Mouse (Mus musculus): ENCODE data around the gene Cfap20.
"Not testable (repeated sequence)": the region's sequence is repeated elsewhere in the genome, so short reads cannot be mapped to it uniquely, and the experiment has no call there.

The Cfap20 gene

DNA sequence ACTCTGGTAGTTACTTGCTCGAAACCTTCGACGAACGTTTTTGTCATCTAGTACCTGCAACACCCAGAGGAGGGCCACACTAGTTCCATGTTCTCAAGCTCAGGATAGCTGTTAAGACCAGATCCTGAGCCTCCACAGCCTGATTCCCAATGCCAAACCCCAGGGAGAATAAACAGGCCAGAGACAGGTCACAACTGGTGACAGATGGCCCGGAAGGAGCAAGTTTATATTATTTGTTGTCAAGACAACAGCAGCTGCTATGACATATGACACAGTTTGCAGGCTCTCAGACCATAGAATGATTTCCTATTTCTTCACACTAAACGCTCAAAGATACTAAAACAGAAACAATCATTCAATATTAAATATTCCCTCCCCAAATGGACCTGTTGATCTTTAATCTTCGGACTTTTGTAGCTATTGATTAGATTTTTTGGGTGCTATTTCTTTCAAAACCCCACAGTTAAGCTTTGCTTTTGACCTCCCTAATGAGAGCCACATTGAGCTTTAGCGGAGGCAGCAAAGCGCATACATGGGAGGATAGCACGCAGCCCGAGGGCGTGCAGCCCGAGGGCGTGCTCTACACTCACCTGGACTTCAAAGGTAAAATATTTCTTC lies 12.4 kb downstream of the Cfap20 start:
- DNase-seq (ENCODE audit: low read depth, low spot score) = no peak

DNA sequence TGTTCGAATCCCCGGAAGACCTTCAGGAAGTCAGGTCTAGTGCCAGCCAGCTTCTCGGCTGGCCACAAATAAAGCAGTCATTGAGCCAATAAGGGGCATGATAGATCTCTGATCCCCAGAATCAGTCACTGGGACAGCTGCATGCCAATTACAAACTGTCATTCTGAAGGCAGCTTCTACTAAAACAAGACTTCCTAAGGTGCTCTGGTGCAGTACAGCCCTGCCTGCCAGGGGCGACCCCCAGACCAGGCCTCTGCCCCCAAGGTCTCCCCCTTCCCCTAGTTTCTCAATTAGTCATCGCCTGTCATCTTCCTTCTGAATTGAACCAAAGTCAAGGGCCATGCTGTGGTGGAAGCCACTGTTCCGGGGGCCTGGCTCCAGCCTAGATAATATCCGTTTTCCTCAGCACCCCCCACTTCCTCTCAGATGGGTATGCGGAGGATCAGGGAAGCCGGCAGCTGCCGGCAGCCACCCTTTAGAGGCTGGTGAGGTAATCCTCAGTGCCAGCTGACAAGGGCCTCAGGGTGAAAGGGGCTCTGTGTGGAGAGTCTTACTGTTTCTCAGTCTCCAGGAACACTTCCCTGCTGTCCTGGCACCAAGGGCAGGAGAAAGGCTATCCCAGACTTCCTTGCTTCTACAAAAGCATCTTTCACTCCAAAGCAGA lies 23.2 kb downstream of the Cfap20 start:
- DNase-seq (ENCODE audit: low read depth, low spot score) = no peak

DNA sequence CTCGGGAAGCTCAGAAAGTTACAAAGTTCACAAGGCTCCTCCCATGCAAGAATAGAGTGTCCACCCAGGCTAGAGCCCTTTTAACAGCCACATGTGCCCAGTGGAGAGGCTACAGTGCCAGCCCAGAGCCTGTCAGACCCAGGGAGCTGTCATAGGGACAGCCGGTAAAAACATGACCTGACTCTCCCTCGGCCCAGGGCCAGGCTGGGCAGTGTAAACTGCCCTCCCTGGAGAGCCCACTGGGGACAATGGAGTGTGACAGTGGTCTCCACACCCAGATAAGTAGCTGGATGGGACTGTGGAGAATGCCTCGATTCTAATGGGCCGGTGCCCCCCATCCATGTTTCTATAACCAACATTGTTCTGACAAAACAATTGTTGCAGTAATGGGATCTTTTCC lies 25.2 kb downstream of the Cfap20 start:
- no peak for DNase-seq (ENCODE audit: low read depth, low spot score)

GRCm38 (mm10) chr8:95401091-95401490 lies 33.6 kb downstream of the Cfap20 start:
- no peak for DNase-seq (ENCODE audit: low read depth, low spot score)

DNA sequence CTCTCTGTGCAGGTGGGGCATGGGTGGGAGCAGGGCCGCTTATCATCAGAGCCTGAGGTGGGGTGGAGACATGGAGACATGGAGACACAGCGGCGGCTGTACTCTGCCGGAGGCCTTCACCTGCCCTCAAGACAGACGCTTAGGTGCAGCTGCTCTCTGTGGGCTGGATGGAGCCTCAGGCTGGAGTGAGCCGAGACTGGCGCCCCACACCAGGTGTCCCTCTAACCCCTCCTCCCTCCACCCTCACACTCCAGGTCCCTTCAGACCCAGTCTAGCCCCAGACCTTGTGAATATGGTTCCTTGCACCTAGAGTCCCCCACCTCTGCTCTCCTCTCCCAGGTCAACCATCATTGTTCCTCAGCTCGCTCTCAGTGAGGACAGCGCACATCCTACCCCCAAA lies 35.5 kb downstream of the Cfap20 start:
- DNase-seq (ENCODE audit: low read depth, low spot score) = no peak

GRCm38 (mm10) chr8:95397201-95397600 lies 37.5 kb downstream of the Cfap20 start:
- DNase-seq (ENCODE audit: low read depth, low spot score) = no peak

GRCm38 (mm10) chr8:95396752-95397151 lies 37.9 kb downstream of the Cfap20 start:
- no peak for DNase-seq (ENCODE audit: low read depth, low spot score)

DNA sequence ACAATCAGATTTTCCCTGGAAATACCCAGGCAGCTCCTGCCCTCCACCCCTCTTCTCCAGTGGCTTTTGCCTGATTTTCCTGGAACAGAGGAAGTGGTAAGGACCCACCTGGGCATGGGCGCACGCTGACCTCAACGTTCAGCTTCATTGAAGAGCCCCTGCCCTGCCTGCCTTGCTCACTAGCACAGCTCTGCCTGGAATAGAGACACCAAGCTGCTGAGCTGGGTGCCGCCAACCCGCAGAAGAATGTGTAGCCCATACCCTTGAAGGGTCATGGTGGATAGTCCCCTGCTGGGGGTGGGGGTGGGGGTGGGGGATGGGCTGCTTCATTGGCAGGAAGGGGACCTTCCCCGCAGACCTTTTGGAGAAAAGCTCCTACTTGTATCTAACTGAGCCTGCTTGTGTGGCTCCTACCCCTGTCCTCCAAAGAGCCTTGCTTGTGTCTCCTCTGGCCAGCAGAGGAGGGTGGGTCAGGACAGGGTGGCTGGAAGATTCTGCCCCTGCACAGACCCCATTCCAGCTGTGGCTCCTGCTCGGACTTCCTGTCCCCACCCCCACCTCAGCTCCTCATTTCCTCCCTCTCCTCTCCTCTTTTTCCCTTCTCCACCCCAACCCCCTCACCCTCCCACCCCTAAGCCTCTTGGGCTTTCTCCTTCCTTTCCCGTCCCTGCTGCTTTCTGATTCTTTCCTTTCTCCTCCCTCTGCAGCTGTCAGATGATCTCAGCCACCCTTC lies 39.3 kb downstream of the Cfap20 start:
- no peak for DNase-seq (ENCODE audit: low read depth, low spot score)

- no peak for DNase-seq (ENCODE audit: low read depth, low spot score)
Measured at GRCm38 (mm10) chr8:95392604-95393003, 42.1 kb downstream of the Cfap20 start.

DNA sequence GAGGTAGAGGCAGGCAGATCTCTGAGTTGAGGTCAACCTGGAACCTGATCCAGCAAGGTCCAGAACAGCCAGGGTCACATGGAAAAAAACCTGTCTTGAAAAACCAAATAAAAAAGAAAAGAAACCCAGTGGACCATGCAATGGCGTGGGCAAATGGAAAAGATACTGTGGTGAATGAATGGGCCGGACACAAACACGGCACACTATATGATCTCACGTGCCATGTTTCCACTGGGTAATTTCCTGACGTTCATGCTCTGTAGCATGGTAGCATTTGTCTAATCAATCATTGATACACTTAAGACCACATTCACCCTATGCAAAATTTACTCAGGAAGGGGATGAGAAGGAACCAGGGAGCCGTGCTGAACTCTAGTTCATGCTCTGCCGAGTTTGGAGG lies 43.6 kb downstream of the Cfap20 start:
- DNase-seq (ENCODE audit: low read depth, low spot score) = no peak

- peak; percentile 46 for DNase-seq (ENCODE audit: low read depth, low spot score)
Measured at GRCm38 (mm10) chr8:95390312-95390711, 44.4 kb downstream of the Cfap20 start.

DNA sequence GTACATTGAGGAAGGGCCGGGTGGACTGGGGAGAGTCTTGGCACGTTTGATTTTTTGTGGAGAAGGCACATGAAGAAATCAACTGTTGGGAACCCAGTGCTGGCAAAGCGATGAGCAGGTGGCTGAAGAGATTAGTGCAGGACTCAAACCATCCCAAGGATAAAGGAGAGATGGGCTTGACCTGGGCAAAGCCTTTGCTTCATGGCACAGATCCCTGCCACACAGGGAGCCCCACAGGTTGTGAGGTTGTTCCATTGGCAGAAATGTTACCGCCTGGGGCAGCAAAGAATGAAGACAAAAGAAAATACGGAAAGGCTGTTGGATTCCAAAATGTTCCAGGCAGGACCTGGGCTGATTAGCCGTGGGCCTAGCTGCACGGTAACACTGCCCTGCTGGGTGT lies 46.7 kb downstream of the Cfap20 start:
- no peak for DNase-seq (ENCODE audit: low read depth, low spot score)

DNA sequence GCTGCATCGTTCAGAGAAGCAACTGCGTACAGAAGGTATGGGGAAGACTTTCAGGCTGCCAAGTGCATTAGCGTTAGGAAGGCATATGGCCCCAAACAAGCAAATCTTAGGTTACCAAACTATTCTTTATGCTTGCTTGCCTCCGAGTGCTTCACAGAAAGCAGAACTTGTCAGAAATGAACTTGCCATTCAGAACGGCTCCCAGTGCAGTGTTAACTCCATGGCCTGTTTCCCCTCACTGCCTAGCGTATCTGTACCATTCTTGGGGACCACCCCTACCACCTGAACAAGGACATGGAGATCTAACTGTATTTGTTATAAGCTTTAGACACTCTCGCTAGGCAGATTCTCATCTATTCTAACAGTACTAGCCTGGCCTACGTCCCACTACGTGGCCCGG lies 47.4 kb downstream of the Cfap20 start:
- no peak for DNase-seq (ENCODE audit: low read depth, low spot score)

GRCm38 (mm10) chr8:95386037-95386436 lies 48.6 kb downstream of the Cfap20 start:
- DNase-seq (ENCODE audit: low read depth, low spot score) = no peak

DNA sequence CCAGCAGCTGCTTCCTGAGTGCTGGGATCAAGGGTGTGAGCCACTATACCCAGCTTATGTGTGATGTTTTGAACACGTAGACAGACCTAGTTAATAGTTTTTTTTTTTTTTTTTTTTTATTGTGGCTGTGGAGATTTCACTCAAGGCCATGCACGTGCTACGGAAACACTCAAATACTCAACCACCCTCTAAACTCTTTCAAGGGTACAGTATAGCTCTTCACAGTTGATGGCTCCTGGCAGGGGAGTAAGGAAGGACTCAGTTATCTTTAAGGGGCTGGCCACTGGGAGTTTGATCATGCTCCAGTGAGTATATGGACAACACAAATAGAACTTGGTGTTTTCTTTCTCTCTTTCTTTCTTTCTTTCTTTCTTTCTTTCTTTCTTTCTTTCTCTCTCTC lies 50.2 kb downstream of the Cfap20 start:
- DNase-seq (ENCODE audit: low read depth, low spot score) = no peak

GRCm38 (mm10) chr8:95381595-95381994 lies 53.1 kb downstream of the Cfap20 start:
- no peak for DNase-seq (ENCODE audit: low read depth, low spot score)

DNA sequence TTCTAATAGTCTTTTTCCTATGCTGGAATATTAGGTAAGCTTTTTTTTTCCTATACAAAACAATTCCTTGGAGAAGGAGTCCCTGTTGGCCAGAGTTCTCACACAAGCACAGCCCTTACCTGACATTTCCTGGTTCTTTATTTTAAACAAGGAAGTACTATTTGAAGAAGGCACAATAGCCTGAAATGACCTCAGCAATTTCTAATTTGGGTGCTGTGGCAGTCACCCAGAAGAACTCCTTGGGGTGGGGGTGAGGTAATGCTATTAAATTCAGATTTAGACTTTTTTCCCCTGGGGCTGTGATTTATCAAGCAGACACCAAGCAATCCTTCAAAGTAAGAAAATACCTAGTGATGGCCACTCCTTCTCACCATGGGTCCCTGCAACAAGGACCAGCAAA lies 53.7 kb downstream of the Cfap20 start:
- no peak for DNase-seq (ENCODE audit: low read depth, low spot score)

DNA sequence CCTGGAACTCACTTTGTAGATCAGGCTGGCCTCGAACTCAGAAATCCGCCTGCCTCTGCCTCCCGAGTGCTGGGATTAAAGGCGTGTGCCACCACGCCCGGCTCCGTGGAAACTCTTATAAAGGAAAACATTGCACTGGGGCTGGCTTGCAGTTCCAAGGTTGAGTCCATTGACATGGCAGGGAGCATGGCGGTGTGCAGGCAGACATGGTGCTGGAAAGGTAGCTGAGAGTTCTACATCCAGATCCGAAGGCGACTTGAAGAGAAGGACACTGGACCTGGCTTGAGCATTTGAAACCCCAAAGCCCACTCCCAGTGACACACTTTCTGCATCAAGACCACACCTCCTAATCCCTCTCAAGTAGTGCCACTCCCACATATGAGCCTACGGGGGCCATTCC lies 55.7 kb downstream of the Cfap20 start:
- DNase-seq (ENCODE audit: low read depth, low spot score) = not testable (repeated sequence)

GRCm38 (mm10) chr8:95377863-95378291 lies 56.8 kb downstream of the Cfap20 start:
- DNase-seq (ENCODE audit: low read depth, low spot score) = no peak

DNA sequence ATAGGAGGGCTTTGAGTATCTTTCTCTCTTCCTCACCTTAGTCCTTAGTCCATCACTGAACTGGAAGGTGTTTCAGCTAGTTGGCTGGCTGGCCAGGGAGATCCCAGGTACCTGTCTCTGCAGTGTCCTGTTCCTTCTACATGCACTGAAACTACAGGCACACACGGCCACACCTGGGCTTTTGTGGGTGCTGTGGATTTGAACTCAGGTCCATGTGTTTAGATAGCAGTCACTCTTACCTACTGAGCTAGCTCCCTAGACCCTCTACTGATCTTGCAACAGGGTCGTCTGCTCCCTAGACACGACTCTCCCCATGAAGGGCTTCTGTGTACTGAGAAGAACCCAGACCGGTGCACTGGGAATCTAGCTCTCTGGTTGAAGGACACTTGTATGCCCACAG lies 57.6 kb downstream of the Cfap20 start:
- DNase-seq (ENCODE audit: low read depth, low spot score) = no peak

GRCm38 (mm10) chr8:95376309-95376999 lies 58.2 kb downstream of the Cfap20 start:
- DNase-seq (ENCODE audit: low read depth, low spot score) = no peak

DNA sequence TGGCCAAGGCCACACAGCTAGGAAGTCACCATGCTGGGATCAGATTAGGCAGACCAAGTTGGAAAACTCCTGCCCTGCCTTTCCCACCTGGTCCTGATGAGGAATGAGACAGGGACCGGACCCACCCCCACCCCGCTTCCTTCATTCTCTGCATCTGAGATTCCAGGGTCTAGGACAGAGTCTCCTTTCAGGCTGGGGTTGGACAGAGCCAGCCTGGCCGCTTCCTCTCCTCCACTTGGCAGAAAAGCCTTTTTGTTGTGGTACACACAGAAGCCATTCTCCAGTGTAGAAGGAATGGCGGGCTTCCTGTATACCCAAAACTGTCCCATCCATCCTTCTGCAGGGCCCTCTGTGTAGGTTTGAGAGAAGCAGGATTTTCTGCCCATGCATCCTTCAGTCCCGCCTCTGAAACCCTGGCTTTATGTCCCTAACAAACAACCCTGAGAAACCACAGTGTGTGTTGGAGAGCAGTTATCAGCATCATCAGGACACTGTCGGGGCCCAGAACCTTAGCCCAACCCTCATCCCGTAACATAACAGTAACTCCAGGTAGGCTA lies 59.2 kb downstream of the Cfap20 start:
- DNase-seq (ENCODE audit: low read depth, low spot score) = no peak
